Mouse (Mus musculus) heart, embryonic 11.5 days (tissue): ENCODE data around the gene Kat6b. TPM values are rescaled to one million over a fixed set of nuclear protein-coding genes. Genes with fewer than 3 reads are reported as not detected.
"Not testable (repeated sequence)": the region's sequence is repeated elsewhere in the genome, so short reads cannot be mapped to it uniquely, and the experiment has no call there.

ENCODE experiments used
- ATAC-seq: fragments of 200-750 bp; cut with Nextera tagmentation; replicated peaks from 2 replicates; pipeline ENCODE4 v1.8.0; 2017; ENCODE audit warnings: moderate library complexity; ENCODE audit not compliant: insufficient number of reproducible peaks, low FRiP score, low TSS enrichment
- H3K27ac ChIP-seq: fragments of 300-500 bp; sonication (generic); 2 replicates; pipeline ENCODE4 v1.5.1; 2014; ENCODE audit warnings: mild to moderate bottlenecking, low read depth, low read length
- H3K27me3 ChIP-seq: fragments of 300-500 bp; sonication (generic); 2 replicates; pipeline ENCODE4 v1.6.1; 2014; ENCODE audit warnings: mild to moderate bottlenecking, low read length, mixed read lengths; ENCODE audit not compliant: control insufficient read depth, insufficient read depth
- H3K36me3 ChIP-seq: fragments of 300-500 bp; sonication (generic); 2 replicates; pipeline ENCODE4 v1.6.1; 2014; ENCODE audit warnings: mild to moderate bottlenecking, low read length, moderate library complexity, mixed read lengths; ENCODE audit not compliant: control insufficient read depth, insufficient read depth
- H3K4me1 ChIP-seq: fragments of 300-500 bp; sonication (generic); 2 replicates; pipeline ENCODE4 v1.6.1; 2014; ENCODE audit warnings: low read length; ENCODE audit not compliant: control insufficient read depth, insufficient read depth
- H3K4me2 ChIP-seq: fragments of 300-500 bp; sonication (generic); 2 replicates; pipeline ENCODE4 v1.6.1; 2014; ENCODE audit warnings: mild to moderate bottlenecking, moderate library complexity
- H3K4me3 ChIP-seq: fragments of 300-500 bp; sonication (generic); 2 replicates; pipeline ENCODE4 v1.5.1; 2014; ENCODE audit warnings: low read depth, low read length
- H3K9ac ChIP-seq: fragments of 300-500 bp; sonication (generic); 2 replicates; pipeline ENCODE4 v1.6.1; 2014; ENCODE audit warnings: mild to moderate bottlenecking, low read depth, low read length, moderate library complexity
- H3K9me3 ChIP-seq: fragments of 300-500 bp; sonication (generic); replicated peaks from 2 replicates; pipeline ENCODE4 v1.6.1; 2016; ENCODE audit warnings: low read length; ENCODE audit not compliant: control insufficient read depth
- WGBS: fragments of 180-500 bp; shearing (Covaris S2); extraction: QIAGEN DNeasy Blood & Tissue Kit; methylation state at CpG from one replicate; pipeline ENCODE4 v1.1.7; 2014; ENCODE audit not compliant: insufficient replicate concordance; 5-methylcytosine and 5-hydroxymethylcytosine counted together
- polyA plus RNA-seq: library from polyadenylated mRNA; unstranded; fragments of >200 nt; fragmentation: Nextera tagmentation; extraction: Ambion mirVana; gene quantifications from 2 replicates; pipeline ENCODE4 v1.2.1, GENCODE M21; 2014

The Kat6b gene
- polyA plus RNA-seq, 1 experiment from 2014 or later, result 14.9 TPM

- not testable (repeated sequence) for H3K4me3 ChIP-seq, H3K27me3 ChIP-seq, H3K4me1 ChIP-seq, H3K27ac ChIP-seq, ATAC-seq, H3K9me3 ChIP-seq, H3K4me2 ChIP-seq, H3K9ac ChIP-seq
- peaks cover 17% of the 10 kb centered on the region for H3K36me3 ChIP-seq
- WGBS, result 92% methylated on average over 15 of the region's 15 CpGs
Measured at GRCm38 (mm10) chr14:21670422-21671006, 189.3 kb downstream of the Kat6b start.

GRCm38 (mm10) chr14:21673100-21673499, 191.9 kb downstream of the Kat6b start:
- Histone ChIP-seq H3K27me3 (no peaks in the 10 kb centered on the region; the same call in 1 of the 2 replicates), H3K9ac (no peak overlapping the region), H3K4me2 (no peak overlapping the region), H3K9me3 (no peaks in the 10 kb centered on the region), H3K36me3 (peaks cover 17% of the 10 kb centered on the region), H3K4me3 (no peak overlapping the region), H3K4me1 (no peaks in the 10 kb centered on the region; the same call in 1 of the 2 replicates), H3K27ac (no peak overlapping the region)
- WGBS, result 79% methylated on average over 4 of the region's 4 CpGs
- ATAC-seq, result no peak

- 71% methylated on average over 5 of the region's 5 CpGs for WGBS
- Histone ChIP-seq H3K4me1 (peaks cover 4% of the 10 kb centered on the region), H3K27ac (no peak overlapping the region), H3K27me3 (no peaks in the 10 kb centered on the region; the same call in 1 of the 2 replicates), H3K9ac (no peak overlapping the region), H3K36me3 (peaks cover 8% of the 10 kb centered on the region), H3K9me3 (no peaks in the 10 kb centered on the region), H3K4me2 (no peak overlapping the region), H3K4me3 (no peak overlapping the region)
- ATAC-seq, result no peak
Measured at GRCm38 (mm10) chr14:21674471-21674870, 193.2 kb downstream of the Kat6b start.

GRCm38 (mm10) chr14:21676223-21676622, 195.0 kb downstream of the Kat6b start:
- no peaks in the 10 kb centered on the region; the same call in 1 of the 2 replicates for H3K27me3 ChIP-seq
- no peak overlapping the region for H3K4me3 ChIP-seq
- no peak overlapping the region for H3K4me2 ChIP-seq
- no peak for ATAC-seq
- H3K27ac ChIP-seq, result no peak overlapping the region
- peaks cover 15% of the 10 kb centered on the region for H3K4me1 ChIP-seq
- 77% methylated on average over 2 of the region's 2 CpGs for WGBS
- no peaks in the 10 kb centered on the region for H3K9me3 ChIP-seq
- no peaks in the 10 kb centered on the region; the same call in 1 of the 2 replicates for H3K36me3 ChIP-seq
- H3K9ac ChIP-seq, result no peak overlapping the region

GRCm38 (mm10) chr14:21678509-21679285, 197.5 kb downstream of the Kat6b start:
- Histone ChIP-seq H3K9ac (no peak overlapping the region), H3K27ac (no peak overlapping the region), H3K9me3 (no peaks in the 10 kb centered on the region), H3K4me2 (no peak overlapping the region), H3K4me1 (peaks cover 24% of the 10 kb centered on the region), H3K27me3 (peaks cover 3% of the 10 kb centered on the region; the same call in 1 of the 2 replicates), H3K4me3 (no peak overlapping the region), H3K36me3 (no peaks in the 10 kb centered on the region)
- WGBS, result 40% methylated on average over 7 of the region's 7 CpGs
- ATAC-seq, result no peak

GRCm38 (mm10) chr14:21679631-21680201, 198.5 kb downstream of the Kat6b start:
- peak overlapping the region; percentile 19; the same call in 1 of the 2 replicates for H3K27ac ChIP-seq
- WGBS, result 40% methylated on average over 8 of the region's 8 CpGs
- no peak overlapping the region for H3K9ac ChIP-seq
- H3K4me3 ChIP-seq, result no peak overlapping the region
- H3K4me2 ChIP-seq, result no peak overlapping the region; the same call in 1 of the 2 replicates
- H3K4me1 ChIP-seq, result peaks cover 28% of the 10 kb centered on the region
- H3K27me3 ChIP-seq, result peaks cover 3% of the 10 kb centered on the region; the same call in 1 of the 2 replicates
- ATAC-seq, result no peak
- H3K36me3 ChIP-seq, result no peaks in the 10 kb centered on the region
- no peaks in the 10 kb centered on the region for H3K9me3 ChIP-seq

- H3K27me3 ChIP-seq, result peaks cover 10% of the 10 kb centered on the region; the same call in 1 of the 2 replicates
- H3K9ac ChIP-seq, result no peak overlapping the region
- peak overlapping the region; percentile 57 for H3K4me2 ChIP-seq
- peaks cover 36% of the 10 kb centered on the region for H3K4me1 ChIP-seq
- H3K4me3 ChIP-seq, result peak overlapping the region; percentile 3; the same call in 1 of the 2 replicates
- H3K36me3 ChIP-seq, result no peaks in the 10 kb centered on the region
- ATAC-seq, result no peak; the same call in 1 of the 2 replicates
- H3K27ac ChIP-seq, result no peak overlapping the region
- 2% methylated on average over 9 of the region's 9 CpGs for WGBS
- H3K9me3 ChIP-seq, result no peaks in the 10 kb centered on the region
Measured at GRCm38 (mm10) chr14:21682681-21683129, 201.5 kb downstream of the Kat6b start.

GRCm38 (mm10) chr14:21683834-21684233, 202.6 kb downstream of the Kat6b start:
- WGBS, result 70% methylated on average over 4 of the region's 4 CpGs
- H3K36me3 ChIP-seq, result no peaks in the 10 kb centered on the region
- H3K9ac ChIP-seq, result no peak overlapping the region
- H3K4me3 ChIP-seq, result no peak overlapping the region
- H3K9me3 ChIP-seq, result no peaks in the 10 kb centered on the region
- no peak overlapping the region for H3K27ac ChIP-seq
- peaks cover 33% of the 10 kb centered on the region for H3K4me1 ChIP-seq
- ATAC-seq, result no peak
- no peak overlapping the region for H3K4me2 ChIP-seq
- peaks cover 12% of the 10 kb centered on the region; the same call in 1 of the 2 replicates for H3K27me3 ChIP-seq
